Mouse (Mus musculus) erythroid progenitor cell, adult 5-6 weeks (primary cell): ENCODE data around the gene Dnajc2. TPM values are rescaled to one million over a fixed set of nuclear protein-coding genes. Genes with fewer than 3 reads are reported as not detected.

Source experiments
- total RNA-seq, 2 experiments: library from RNA; stranded (forward) in 1 of 2; stranded (reverse) in 1 of 2; fragments of 150-400 nt in 1 of 2; fragments of 186-747, 209-891 nt in 1 of 2; gene quantifications; 2 replicates each; pipeline versions ENCODE4 v1.2.3 to v1.2.4; 2015 to 2017; ENCODE audit warnings: low replicate concordance in 2 of 2

The Dnajc2 gene
- total RNA-seq, 2 experiments from 2014 or later: 13.3 to 23.9 TPM

Other genes with a start within 250 kb of the Dnajc2 start
- not detected in 2 replicates for gene Lrrc17, start 241.7 kb downstream of the Dnajc2 start, total RNA-seq (2015; ENCODE audit: low replicate concordance)
- not detected in 2 replicates for gene Lrrc17, start 241.7 kb downstream of the Dnajc2 start, total RNA-seq (2017; ENCODE audit: low replicate concordance)
- not detected in 2 replicates for gene Fbxl13, start 139.6 kb downstream of the Dnajc2 start, total RNA-seq (2015; ENCODE audit: low replicate concordance)
- not detected in 2 replicates for gene Fbxl13, start 139.6 kb downstream of the Dnajc2 start, total RNA-seq (2017; ENCODE audit: low replicate concordance)
- gene Armc10, start 139.4 kb downstream of the Dnajc2 start, total RNA-seq (2015; ENCODE audit: low replicate concordance): 4.6 and 6.8 TPM in 2 replicates
- 4.5 and 5.9 TPM in 2 replicates for gene Armc10, start 139.4 kb downstream of the Dnajc2 start, total RNA-seq (2017; ENCODE audit: low replicate concordance)
- 1.4 and 1.7 TPM in 2 replicates for gene Napepld, start 83.9 kb downstream of the Dnajc2 start, total RNA-seq (2015; ENCODE audit: low replicate concordance)
- 1.4 TPM in 1 of 2 replicates, not detected in the other for gene Napepld, start 83.9 kb downstream of the Dnajc2 start, total RNA-seq (2017; ENCODE audit: low replicate concordance)
- gene Pmpcb, start 48.1 kb downstream of the Dnajc2 start, total RNA-seq (2015; ENCODE audit: low replicate concordance): 32.7 and 72.4 TPM in 2 replicates
- 56.0 and 71.2 TPM in 2 replicates for gene Pmpcb, start 48.1 kb downstream of the Dnajc2 start, total RNA-seq (2017; ENCODE audit: low replicate concordance)
- gene Psmc2, start within 50 bp of the Dnajc2 start, total RNA-seq (2015; ENCODE audit: low replicate concordance): 67.4 and 108 TPM in 2 replicates
- gene Psmc2, start within 50 bp of the Dnajc2 start, total RNA-seq (2017; ENCODE audit: low replicate concordance): 41.2 and 51.7 TPM in 2 replicates
- not detected in 2 replicates for gene Slc26a5, start 80.4 kb upstream of the Dnajc2 start, total RNA-seq (2015; ENCODE audit: low replicate concordance)
- not detected in 2 replicates for gene Slc26a5, start 80.4 kb upstream of the Dnajc2 start, total RNA-seq (2017; ENCODE audit: low replicate concordance)